Mouse (Mus musculus) adrenal gland, postnatal 14 days (tissue): ENCODE measurements around the gene Cdc42ep2. TPM values are rescaled to one million over a fixed set of nuclear protein-coding genes. Genes with fewer than 3 reads are reported as not detected.
A peak's percentile ranks its signal among the peaks of the same experiment; 100 is the strongest.

ENCODE experiments used
- DNase-seq: peaks from one replicate; pipeline ENCODE4 v3.0.0; 2021; ENCODE audit warnings: mixed read lengths
- long read RNA-seq, 2 experiments: library from polyadenylated mRNA; stranded (forward); transcript quantifications; one replicate each; pipeline ENCODE4 v2.0.0; 2021
- total RNA-seq: library from RNA; stranded (reverse); gene quantifications from 2 replicates; pipeline ENCODE4 v1.2.3, GENCODE M21; 2021

The Cdc42ep2 gene
- total RNA-seq = 9.6 and 9.7 TPM in 2 replicates
- long read RNA-seq, experiment 1, transcript Cdc42ep2-201 (2 exons, 3,411 nt) = major isoform, 13 of 15 reads
- long read RNA-seq, experiment 1, partial matches to known transcripts = 0 of 15 reads
- long read RNA-seq, experiment 1, other reads (novel, unspliced or antisense) = 2 of 15 reads
- long read RNA-seq, experiment 2, transcript Cdc42ep2-201 (2 exons, 3,411 nt) = major isoform, 10 of 15 reads
- long read RNA-seq, experiment 2, partial matches to known transcripts = 0 of 15 reads
- long read RNA-seq, experiment 2, other reads (novel, unspliced or antisense) = 5 of 15 reads

DNA sequence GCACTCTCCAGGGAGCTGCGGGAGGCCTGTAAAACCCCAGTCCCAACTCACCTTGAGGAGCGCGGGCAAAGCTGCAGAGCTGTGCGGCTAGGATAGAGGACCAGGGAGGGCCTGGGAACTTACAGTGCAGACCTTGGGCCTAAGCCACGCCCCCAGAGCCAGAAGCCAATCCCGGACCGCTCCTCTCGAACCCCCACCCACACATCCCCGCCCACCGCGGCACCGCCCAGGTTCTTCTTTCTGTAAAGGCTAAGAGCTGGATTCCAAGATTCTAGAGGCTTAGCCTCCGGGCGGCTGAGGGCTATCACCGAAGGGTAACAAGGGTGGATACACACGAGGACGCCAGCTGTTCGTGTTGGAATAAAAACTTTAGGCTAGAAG lies at the start of gene Cdc42ep2:
Cdc42ep2 (minus strand) TSS at position 104 of the 381 bp plus-strand sequence.
- DNase-seq = peak; percentile 98

DNA sequence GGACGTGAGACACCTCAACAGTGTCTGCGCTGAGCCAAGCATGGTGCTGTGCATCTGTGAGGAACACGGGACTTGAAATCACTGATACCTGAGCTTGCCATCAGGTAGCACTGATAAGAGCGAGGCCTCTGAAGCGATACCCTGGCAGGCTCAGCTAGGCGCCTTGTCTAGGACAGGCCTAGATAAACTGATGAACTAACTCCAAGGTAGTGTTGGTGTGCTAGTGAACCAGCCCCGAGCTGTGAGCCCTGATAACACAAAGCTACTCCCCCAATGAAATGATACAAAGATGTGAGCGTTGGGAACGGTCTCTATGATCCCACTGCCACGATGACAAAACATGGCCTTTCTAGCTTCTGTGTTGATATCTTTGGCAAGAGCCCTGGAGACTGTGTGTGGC lies 43.0 kb upstream of the Cdc42ep2 start:
- DNase-seq = no peak

DNA sequence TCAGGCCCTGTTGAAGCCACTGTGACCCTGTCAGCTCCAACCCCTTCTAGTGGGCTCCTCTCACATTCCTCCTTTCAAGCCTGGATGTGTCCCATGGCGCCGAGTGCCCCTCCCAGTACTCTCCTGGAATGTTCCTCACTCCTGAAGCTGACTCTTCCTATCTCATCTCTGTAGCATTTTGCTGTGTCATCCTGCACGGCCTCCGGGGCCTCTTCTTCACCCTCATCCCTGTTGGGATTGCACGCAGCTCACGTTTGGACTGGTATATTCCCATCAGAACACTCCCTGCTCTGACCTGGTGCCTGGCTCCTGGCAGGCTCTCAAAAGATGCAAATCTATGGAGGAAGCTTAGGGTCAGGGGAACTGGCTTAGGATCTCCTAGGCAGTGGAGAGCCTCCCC lies 42.2 kb upstream of the Cdc42ep2 start:
- no peak for DNase-seq

DNA sequence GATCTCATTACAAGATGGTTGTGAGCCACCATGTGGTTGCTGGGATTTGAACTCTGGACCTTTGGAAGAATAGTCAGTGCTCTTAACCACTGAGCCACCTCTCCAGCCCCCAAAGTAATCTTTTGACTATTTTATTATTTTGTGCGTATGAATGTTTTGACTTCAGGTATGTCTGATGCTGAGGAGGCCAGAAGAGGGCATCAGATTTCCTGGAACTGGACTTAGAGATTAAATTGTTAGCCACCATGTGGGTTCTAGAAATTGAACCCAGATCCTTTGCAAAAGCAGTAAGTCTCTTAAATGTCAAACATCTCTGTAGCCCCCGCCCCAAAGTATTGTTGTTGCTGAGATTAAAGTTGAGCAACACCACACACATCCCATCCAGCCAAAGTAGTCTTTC lies 41.3 kb upstream of the Cdc42ep2 start:
- DNase-seq = no peak

DNA sequence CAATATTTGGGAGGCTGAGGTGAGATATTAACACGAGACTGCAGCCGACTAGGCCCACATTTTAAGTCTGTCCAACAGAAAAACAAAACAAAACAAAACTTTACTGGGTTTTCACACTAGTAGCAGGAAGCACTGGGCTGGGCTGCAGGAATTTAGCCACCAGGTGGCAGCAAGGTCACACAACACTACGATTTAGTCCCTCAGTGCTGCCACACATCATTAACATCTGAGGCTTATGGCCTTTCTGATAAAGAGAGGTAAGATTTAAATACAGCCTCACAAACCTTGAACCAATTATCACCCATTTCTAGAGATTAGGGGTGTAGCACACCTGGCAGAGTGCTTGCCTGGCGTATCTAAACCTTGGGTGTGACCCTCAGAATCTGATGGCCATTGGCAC lies 40.7 kb upstream of the Cdc42ep2 start:
- DNase-seq = peak; percentile 84

DNA sequence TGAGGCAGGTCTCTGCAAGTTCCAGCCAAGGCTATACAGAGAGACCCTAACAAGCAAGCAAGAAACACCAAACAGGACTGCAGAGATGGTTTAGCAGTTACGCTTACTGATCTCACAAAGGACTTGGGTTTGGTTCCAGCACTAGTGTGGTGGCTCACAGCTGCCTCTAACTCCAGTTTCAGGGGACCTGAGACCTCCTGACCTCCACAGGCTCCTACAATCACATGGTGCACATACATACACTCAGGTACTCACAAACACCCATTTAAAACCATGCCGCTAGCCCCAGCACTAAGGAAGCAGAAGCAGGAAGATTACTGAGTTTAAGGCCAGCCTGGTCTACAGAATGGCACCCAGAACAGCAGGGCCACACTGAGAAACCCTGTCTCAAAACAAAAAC lies 40.2 kb upstream of the Cdc42ep2 start:
- no peak for DNase-seq

DNA sequence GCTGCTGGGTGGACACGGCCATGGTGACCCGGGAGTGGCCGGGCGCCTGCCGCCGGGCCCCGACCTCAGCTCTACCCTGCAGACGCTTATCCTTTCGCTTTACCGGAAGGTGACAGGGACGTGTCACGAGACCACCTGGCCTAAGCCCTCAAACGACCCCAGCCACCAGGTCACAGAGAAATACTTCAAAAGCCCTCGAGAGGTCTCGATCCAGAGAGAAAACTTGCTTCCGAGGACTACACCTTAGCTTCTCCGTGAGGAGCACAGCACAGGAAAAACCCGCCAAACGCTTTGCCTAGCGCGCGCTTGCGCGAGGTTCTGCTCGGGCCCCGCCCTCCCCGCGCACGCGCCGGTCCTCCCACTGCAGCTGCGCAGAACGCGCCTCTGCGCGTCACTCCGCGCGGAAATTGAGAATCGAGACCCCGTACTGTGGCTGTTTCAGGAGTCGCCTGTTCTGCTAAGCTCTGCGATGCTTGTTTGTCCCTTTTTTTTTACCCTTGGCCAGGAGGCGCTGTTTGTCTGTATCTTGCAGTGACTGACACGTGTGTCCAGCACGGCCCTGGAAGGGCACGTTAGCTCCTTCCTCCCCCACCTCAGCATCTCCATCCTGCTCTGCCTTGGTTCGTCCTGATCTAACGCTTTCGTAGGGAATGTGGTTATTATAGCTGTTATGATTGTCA lies 39.4 kb upstream of the Cdc42ep2 start, which contains the start of gene Pola2:
Pola2 (minus strand) TSS at position 320 of the 680 bp plus-strand sequence.
- DNase-seq = peak; percentile 94

DNA sequence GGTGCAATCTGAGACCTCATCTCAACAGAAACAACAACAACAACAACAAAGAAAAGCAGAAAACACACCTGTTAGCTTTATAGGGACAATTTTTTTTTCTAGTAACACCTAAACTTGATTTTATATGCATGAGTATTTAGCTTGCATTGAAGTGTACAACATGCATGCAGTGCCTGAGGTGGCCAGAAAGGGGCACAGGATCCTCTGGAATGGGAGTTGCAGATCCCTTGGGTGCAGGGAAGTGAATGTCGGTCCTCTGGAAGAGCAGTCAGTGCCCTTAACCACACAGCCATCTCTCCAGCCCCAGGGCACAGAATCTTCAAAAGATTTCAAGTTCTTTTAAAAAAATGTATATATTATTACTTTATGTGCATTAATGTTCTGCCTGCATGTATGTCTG lies 38.0 kb upstream of the Cdc42ep2 start:
- DNase-seq = no peak

DNA sequence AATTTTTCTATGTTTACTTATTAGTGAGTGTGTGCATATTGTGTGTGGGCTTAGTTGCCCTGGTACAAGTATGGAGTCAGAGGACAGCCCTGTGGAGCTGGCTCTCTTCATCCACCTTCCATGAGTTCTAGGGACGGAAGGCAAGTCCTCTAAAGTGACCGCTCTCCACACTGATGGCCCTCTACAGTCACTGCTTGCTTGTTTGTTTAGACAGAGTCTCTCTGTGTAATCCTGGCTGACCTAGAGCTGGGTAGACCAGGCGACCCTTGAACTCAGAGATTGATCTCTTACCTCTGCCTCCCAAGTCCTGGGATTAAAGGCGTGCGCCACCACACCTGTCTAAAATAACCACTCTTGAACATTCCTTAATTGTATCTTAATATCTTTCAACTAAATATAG lies 32.8 kb upstream of the Cdc42ep2 start:
- DNase-seq = no peak

DNA sequence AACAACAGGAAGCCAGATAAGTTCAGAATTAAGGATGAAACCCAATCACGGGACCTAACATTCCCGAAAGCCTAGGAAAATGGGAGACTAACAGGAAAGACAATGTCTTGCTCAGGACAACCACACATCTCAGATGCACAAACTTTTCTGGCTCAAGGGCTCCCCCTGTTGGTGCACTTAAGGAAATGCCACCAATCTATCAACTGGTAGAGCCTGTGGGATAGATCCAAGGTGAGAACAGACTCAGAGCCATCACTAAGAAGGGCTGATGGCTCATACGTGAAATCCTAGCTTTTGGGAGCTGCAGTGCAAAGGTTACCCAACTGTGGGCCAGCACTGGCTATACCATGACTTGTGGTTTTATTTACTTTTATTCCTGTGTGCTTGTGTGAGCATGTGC lies 32.1 kb upstream of the Cdc42ep2 start:
- DNase-seq = peak; percentile 91

DNA sequence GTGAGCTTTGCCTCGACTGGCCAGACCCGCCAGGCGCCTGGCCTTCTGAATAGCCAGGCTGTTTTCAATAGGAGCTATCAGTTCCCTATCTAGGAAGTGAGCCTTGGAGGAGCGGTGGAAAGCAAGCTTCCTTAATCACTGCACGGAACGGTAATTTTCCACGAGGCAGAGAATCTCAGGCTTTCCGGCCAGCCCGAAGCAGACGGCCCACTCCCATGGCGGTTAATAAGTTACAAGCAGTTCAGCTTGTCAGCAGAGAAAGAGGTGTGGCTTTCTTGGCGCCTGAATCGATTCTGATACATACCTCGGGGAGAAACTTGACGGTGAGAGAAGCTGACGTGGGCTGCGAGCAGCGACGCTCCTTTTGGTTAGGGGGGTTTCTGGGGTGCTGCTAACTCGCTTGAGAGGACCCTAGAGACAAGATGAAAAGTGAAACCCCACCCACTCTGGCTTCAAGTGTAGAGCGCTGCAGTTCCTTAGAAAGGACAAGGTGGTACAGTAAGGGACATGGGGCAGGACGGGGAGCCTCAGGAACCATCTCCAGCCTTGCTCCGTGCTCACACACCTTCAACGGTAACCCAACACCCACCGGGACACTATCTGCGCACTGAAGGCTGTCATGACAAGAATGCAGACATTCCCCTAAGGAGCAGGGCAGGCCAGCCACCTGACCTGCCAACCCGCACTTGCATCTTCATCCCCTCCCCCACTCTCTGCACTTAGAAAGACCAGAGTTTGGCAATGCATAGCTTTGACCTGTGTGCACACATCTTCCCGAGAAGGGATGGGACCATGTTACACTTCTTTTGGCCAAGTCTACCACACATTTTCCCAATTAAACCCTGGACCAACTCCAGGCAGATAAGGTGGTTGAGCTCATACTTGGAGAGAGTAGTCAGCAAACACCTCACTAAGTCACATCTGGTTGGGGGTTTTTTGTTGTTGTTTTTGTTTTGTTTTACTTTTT lies 31.4 kb upstream of the Cdc42ep2 start:
- no peak for DNase-seq

DNA sequence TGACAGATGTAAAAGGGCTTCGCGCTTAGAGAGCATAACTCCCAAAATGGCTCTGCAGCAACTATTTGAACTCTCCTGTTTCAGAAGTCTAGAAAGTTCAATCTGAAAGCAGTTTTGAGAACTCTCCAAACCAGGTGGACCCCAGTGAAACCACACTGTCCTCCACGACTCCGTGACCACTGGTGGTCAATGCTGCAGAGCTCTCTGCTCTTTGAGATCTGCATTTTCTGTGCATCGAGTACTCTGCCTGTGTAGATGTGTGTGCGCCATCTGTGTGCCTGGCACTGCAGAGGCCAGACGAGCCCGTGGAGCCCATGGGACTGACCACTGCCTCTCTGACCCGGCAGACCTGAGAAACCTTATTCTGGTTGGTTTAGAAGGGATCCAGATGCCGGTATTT lies 30.3 kb upstream of the Cdc42ep2 start:
- no peak for DNase-seq

DNA sequence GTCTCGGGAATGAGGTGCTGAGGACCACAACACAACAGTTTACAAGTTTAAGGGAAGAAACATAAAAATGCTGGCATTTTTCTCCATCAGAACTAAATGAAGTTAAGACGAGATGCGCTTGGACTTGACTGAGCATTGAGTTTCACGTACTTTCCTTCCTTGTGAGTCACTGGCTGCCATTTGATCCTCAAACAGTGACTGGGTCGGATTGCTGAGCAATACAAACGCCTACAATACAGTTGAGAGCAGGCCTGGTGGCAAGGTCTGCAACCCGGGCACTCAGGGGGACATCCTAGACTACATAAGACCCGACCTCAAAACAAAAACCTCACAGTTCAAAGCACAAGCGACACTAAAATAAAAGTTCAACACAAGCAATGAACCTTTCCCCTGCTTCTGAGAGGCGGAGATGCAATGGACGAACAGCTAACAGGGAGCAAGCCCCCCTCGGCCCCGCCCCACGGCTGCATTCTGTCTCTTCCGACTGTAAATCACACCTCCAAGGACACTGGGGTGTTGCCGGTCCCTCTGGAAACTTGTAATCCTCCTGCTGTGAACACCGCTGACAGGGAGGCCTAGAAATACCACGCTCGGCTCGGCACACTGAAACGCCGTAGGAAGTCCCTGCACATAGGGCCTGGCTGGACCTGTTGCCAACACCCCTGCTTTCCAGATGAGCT lies 29.6 kb upstream of the Cdc42ep2 start:
- peak; percentile 79 for DNase-seq

DNA sequence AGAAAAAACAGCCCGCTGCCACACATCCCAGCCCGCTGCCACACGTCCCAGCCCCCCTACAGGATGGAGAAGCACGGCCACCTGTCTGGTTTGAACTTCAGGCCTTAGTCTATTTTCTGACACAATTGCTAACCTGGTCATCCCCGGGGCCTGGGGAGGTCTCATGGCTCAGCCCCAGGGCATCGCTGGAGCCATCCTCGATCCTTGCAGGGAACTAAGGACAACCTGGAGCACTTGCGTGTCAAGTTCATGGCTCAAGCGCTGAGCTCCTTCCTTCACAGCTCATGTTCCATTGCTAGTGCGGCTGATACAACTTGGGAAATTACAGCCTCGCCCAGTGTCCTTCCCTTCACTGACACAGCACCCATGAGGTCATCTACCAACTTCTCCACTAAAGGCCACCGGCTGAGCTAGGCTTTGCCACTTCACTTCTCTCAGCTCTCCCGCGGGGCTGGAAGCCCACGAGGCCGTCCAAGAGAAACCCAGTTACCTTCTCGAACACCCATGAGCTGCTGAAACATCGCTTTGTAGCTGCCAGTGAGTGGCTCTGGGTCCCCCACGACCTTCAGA lies 28.7 kb upstream of the Cdc42ep2 start:
- DNase-seq = peak; percentile 60

DNA sequence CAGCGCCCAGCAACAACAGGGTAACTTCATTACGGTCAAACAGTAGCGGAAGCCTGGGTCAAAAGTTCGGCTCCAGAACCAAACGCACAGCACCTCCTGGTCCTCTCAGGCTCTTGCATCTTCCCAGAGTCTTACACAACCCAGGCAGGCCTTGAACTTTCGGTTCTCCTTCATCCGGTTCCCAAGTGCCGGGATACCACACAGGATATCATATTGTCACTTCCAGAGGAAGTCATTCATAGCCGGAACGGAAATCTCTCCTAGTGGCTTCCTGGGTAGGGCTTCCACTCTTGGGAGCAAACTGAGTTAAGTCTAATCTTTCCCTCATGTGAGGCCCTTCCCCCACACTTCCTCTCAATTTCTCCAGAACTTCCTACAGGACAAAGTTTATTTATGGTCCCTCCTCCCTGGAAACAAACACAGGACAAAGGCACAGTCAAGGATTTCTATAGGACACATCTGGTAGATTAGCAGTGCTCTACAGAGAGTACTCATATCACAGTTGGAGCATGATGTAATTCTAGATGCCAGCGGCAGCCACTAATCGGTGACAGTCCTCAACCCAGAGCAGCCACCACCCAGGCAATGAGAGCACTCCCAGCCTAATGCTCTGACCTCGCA lies 27.6 kb upstream of the Cdc42ep2 start:
- DNase-seq = peak; percentile 79

DNA sequence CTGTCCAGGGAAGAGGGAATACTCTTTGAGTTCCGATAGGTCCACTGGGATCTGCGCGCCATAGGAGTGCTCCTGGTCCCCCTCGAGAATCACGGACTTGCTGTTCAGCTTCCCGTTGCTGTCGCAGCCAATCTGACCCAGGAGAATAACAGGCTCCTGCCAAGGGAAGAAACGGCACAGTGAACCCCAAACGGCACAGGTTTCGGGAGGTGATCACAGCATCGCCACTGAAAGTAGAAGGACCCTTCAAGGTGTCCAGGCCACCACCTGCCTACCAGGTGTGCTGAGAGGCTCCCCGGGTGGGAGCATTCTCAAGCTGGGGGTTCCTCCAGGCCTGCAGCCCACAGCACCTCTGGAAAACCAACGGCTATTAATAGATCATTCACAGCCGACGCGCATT lies 27.0 kb upstream of the Cdc42ep2 start:
- DNase-seq = no peak

DNA sequence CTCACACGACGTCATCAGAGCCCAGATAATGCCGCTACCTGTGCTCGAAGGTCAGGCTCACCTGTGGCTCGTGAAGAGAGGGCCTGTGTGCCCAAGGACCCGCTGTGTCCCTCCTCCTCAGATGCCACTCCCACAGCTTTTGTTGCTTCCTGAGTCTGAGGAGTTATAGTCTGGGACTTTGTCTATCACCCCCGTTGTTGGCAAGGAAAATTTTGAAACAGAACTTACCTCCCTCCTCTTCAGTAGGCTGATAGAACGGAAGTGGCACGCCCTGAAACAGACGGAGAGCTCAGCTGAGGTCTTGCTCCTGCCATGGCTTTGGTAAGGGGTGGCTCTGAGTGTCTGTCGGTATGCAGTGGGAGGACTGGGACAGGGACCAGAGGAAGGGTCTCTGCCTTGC lies 25.6 kb upstream of the Cdc42ep2 start:
- no peak for DNase-seq

DNA sequence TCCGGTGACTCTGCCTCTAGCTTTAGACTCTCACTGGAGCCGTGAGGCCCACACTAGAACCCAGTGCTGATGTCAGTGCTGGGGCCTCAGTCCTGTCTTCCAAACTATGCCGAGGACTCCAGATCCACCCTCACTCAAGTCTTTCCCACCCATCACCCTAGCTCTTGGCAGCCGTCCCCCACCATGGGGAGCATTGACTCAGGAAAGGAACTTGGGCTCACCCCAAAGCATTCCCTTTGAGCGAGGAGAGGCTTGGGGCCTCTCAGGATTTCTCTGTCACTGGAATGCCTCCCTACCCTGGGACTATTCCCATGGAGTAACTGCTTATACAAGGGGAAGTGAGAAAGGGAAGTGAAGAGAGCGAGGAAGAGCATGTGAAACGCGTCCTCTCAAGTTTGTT lies 21.3 kb upstream of the Cdc42ep2 start:
- DNase-seq = no peak

DNA sequence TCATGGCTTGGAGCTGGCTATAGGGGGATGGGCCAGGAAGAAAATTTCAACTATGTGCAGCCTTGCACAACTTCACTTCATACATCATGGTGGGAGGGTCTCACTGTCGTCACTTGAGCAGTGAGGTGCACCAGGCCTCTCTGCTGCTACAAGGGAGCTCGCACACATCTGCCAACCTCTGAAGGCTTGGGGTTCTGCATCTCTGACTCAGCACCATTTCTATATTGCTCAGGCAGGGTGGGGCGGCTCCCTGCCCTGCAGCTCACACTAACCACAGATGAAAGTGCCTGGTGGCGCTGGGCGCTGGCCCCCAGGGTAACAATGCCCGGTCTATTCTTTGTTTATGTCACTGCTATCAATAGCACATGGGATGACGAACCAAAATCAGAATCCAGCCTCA lies 20.4 kb upstream of the Cdc42ep2 start:
- no peak for DNase-seq

DNA sequence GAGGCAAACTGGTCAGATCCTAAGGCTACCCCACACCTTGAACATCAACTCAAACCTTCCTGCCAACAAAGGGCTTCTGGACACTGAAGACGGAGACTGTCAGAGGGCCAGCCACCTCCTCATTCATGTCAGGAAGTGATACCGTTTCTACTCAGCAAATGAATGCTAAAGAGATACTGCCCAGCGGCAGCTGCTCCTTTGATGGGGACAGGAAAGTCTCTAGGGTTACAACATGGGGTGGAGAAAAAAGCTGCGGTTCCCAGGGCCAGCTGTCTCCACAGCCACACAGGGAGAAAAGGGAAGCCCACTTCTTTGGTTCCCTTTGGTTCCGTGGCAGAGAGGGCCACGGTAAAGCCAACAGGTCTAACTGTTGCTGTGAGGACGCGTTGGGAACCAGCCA lies 19.5 kb upstream of the Cdc42ep2 start:
- DNase-seq = no peak

DNA sequence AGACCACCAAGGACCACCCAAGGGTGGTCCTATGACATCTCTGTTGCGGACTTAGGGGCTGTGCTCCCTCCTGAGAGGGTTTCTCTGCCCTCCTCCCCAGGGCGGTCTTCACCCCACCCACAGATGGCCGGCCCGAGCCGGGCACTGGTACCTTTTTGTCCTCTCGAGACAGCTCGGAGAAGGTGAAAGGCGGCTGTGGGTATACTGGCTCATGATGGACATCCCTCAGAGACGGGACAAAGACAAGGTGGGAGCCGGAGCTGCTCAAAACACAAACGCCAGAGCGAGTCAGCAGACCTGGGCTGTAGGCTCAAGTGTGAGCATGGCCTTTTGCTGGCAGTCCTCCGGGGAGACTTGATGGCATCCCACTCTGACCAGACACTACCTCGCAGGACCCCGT lies 18.8 kb upstream of the Cdc42ep2 start:
- DNase-seq = no peak
